Mouse (Mus musculus): ENCODE results near the gene Mctp2. TPM values are rescaled to one million over a fixed set of nuclear protein-coding genes. Genes with fewer than 3 reads are reported as not detected.

Mctp2 gene
- polyA plus RNA-seq, 1 experiment from 2014 or later = 0.63 TPM

GRCm38 (mm10) chr7:72138701-72139100, 167.7 kb downstream of the Mctp2 start:
- Histone ChIP-seq H3K9ac (ENCODE audit: low read length) (no peak overlapping the region), H3K9me3 (replicated peaks; ENCODE audit: control insufficient read depth, low read length) (no peaks in the 10 kb centered on the region), H3K4me1 (ENCODE audit: control insufficient read depth, insufficient read depth, low read length) (no peaks in the 10 kb centered on the region), H3K27ac (ENCODE audit: low read length) (no peak overlapping the region), H3K4me3 (ENCODE audit: low read length) (no peak overlapping the region), H3K4me2 (ENCODE audit: low read depth, low read length) (no peak overlapping the region), H3K27me3 (ENCODE audit: control insufficient read depth, insufficient read depth, low read length) (no peaks in the 10 kb centered on the region), H3K36me3 (ENCODE audit: control insufficient read depth, insufficient read depth) (no peaks in the 10 kb centered on the region)
- 93% methylated on average over 4 of the region's 4 CpGs for WGBS
- no peak for ATAC-seq (replicated peaks; ENCODE audit: extremely low read depth, insufficient read depth, low FRiP score)

GRCm38 (mm10) chr7:72120986-72121385, 185.4 kb downstream of the Mctp2 start:
- H3K36me3 ChIP-seq (ENCODE audit: control insufficient read depth, insufficient read depth) = no peaks in the 10 kb centered on the region
- no peak overlapping the region for H3K9ac ChIP-seq (ENCODE audit: low read length)
- WGBS = 68% methylated on average over 7 of the region's 7 CpGs
- no peak overlapping the region for H3K27ac ChIP-seq (ENCODE audit: low read length)
- no peak overlapping the region for H3K4me2 ChIP-seq (ENCODE audit: low read depth, low read length)
- H3K27me3 ChIP-seq (ENCODE audit: control insufficient read depth, insufficient read depth, low read length) = no peaks in the 10 kb centered on the region
- ATAC-seq (replicated peaks; ENCODE audit: extremely low read depth, insufficient read depth, low FRiP score) = no peak
- H3K4me3 ChIP-seq (ENCODE audit: low read length) = no peak overlapping the region
- H3K4me1 ChIP-seq (ENCODE audit: control insufficient read depth, insufficient read depth, low read length) = no peaks in the 10 kb centered on the region
- 0 out of 2 replicates have a peak, but pooled peaks cover 2% of the 10 kb centered on the region for H3K9me3 ChIP-seq (replicated peaks; ENCODE audit: control insufficient read depth, low read length)

- Histone ChIP-seq H3K4me3 (ENCODE audit: low read length) (no peak overlapping the region), H3K27me3 (ENCODE audit: control insufficient read depth, insufficient read depth, low read length) (no peaks in the 10 kb centered on the region), H3K9ac (ENCODE audit: low read length) (no peak overlapping the region), H3K36me3 (ENCODE audit: control insufficient read depth, insufficient read depth) (no peaks in the 10 kb centered on the region), H3K9me3 (replicated peaks; ENCODE audit: control insufficient read depth, low read length) (0 out of 2 replicates have a peak, but pooled peaks cover 2% of the 10 kb centered on the region), H3K4me1 (ENCODE audit: control insufficient read depth, insufficient read depth, low read length) (no peaks in the 10 kb centered on the region), H3K27ac (ENCODE audit: low read length) (no peak overlapping the region), H3K4me2 (ENCODE audit: low read depth, low read length) (no peak overlapping the region)
- WGBS = 37% methylated on average over 3 of the region's 3 CpGs
- ATAC-seq (replicated peaks; ENCODE audit: extremely low read depth, insufficient read depth, low FRiP score) = no peak
These were observed 186.7 kb downstream of the Mctp2 start for GRCm38 (mm10) chr7:72119713-72120112.

- H3K36me3 ChIP-seq (ENCODE audit: control insufficient read depth, insufficient read depth) = no peaks in the 10 kb centered on the region
- H3K4me3 ChIP-seq (ENCODE audit: low read length) = no peak overlapping the region
- H3K27me3 ChIP-seq (ENCODE audit: control insufficient read depth, insufficient read depth, low read length) = no peaks in the 10 kb centered on the region
- ATAC-seq (replicated peaks; ENCODE audit: extremely low read depth, insufficient read depth, low FRiP score) = no peak
- no peak overlapping the region for H3K4me2 ChIP-seq (ENCODE audit: low read depth, low read length)
- no peak overlapping the region for H3K27ac ChIP-seq (ENCODE audit: low read length)
- H3K9me3 ChIP-seq (replicated peaks; ENCODE audit: control insufficient read depth, low read length) = no peaks in the 10 kb centered on the region
- H3K9ac ChIP-seq (ENCODE audit: low read length) = no peak overlapping the region
- no peaks in the 10 kb centered on the region for H3K4me1 ChIP-seq (ENCODE audit: control insufficient read depth, insufficient read depth, low read length)
- WGBS = 63% methylated on average over 4 of the region's 4 CpGs
These were observed 188.9 kb downstream of the Mctp2 start for GRCm38 (mm10) chr7:72117376-72118077.

GRCm38 (mm10) chr7:72115073-72115472, 191.3 kb downstream of the Mctp2 start:
- Histone ChIP-seq H3K4me2 (ENCODE audit: low read depth, low read length) (no peak overlapping the region), H3K4me1 (ENCODE audit: control insufficient read depth, insufficient read depth, low read length) (no peaks in the 10 kb centered on the region), H3K36me3 (ENCODE audit: control insufficient read depth, insufficient read depth) (no peaks in the 10 kb centered on the region), H3K9me3 (replicated peaks; ENCODE audit: control insufficient read depth, low read length) (no peaks in the 10 kb centered on the region), H3K27me3 (ENCODE audit: control insufficient read depth, insufficient read depth, low read length) (no peaks in the 10 kb centered on the region), H3K27ac (ENCODE audit: low read length) (no peak overlapping the region), H3K9ac (ENCODE audit: low read length) (no peak overlapping the region), H3K4me3 (ENCODE audit: low read length) (no peak overlapping the region)
- ATAC-seq (replicated peaks; ENCODE audit: extremely low read depth, insufficient read depth, low FRiP score) = no peak
- 82% methylated on average over 2 of the region's 2 CpGs for WGBS

- Histone ChIP-seq H3K4me3 (ENCODE audit: low read length) (no peak overlapping the region), H3K9ac (ENCODE audit: low read length) (no peak overlapping the region), H3K27me3 (ENCODE audit: control insufficient read depth, insufficient read depth, low read length) (no peaks in the 10 kb centered on the region), H3K27ac (ENCODE audit: low read length) (no peak overlapping the region), H3K9me3 (replicated peaks; ENCODE audit: control insufficient read depth, low read length) (no peaks in the 10 kb centered on the region), H3K36me3 (ENCODE audit: control insufficient read depth, insufficient read depth) (no peaks in the 10 kb centered on the region), H3K4me2 (ENCODE audit: low read depth, low read length) (no peak overlapping the region), H3K4me1 (ENCODE audit: control insufficient read depth, insufficient read depth, low read length) (no peaks in the 10 kb centered on the region)
- no peak for ATAC-seq (replicated peaks; ENCODE audit: extremely low read depth, insufficient read depth, low FRiP score)
- 48% methylated on average over 6 of the region's 6 CpGs for WGBS
These were observed 195.8 kb downstream of the Mctp2 start for GRCm38 (mm10) chr7:72110578-72110977.

GRCm38 (mm10) chr7:72108639-72109399, 197.6 kb downstream of the Mctp2 start:
- H3K36me3 ChIP-seq (ENCODE audit: control insufficient read depth, insufficient read depth) = no peaks in the 10 kb centered on the region
- H3K27me3 ChIP-seq (ENCODE audit: control insufficient read depth, insufficient read depth, low read length) = no peaks in the 10 kb centered on the region
- H3K4me3 ChIP-seq (ENCODE audit: low read length) = no peak overlapping the region
- no peaks in the 10 kb centered on the region for H3K9me3 ChIP-seq (replicated peaks; ENCODE audit: control insufficient read depth, low read length)
- H3K4me1 ChIP-seq (ENCODE audit: control insufficient read depth, insufficient read depth, low read length) = no peaks in the 10 kb centered on the region
- H3K4me2 ChIP-seq (ENCODE audit: low read depth, low read length) = no peak overlapping the region
- H3K27ac ChIP-seq (ENCODE audit: low read length) = no peak overlapping the region
- no peak for ATAC-seq (replicated peaks; ENCODE audit: extremely low read depth, insufficient read depth, low FRiP score)
- WGBS = 78% methylated on average over 3 of the region's 3 CpGs
- H3K9ac ChIP-seq (ENCODE audit: low read length) = no peak overlapping the region

- Histone ChIP-seq H3K9ac (ENCODE audit: low read length) (no peak overlapping the region), H3K27me3 (ENCODE audit: control insufficient read depth, insufficient read depth, low read length) (no peaks in the 10 kb centered on the region), H3K27ac (ENCODE audit: low read length) (no peak overlapping the region), H3K4me3 (ENCODE audit: low read length) (no peak overlapping the region), H3K4me2 (ENCODE audit: low read depth, low read length) (no peak overlapping the region), H3K4me1 (ENCODE audit: control insufficient read depth, insufficient read depth, low read length) (no peaks in the 10 kb centered on the region), H3K9me3 (replicated peaks; ENCODE audit: control insufficient read depth, low read length) (no peaks in the 10 kb centered on the region), H3K36me3 (ENCODE audit: control insufficient read depth, insufficient read depth) (no peaks in the 10 kb centered on the region)
- ATAC-seq (replicated peaks; ENCODE audit: extremely low read depth, insufficient read depth, low FRiP score) = no peak
- 60% methylated on average over 6 of the region's 6 CpGs for whole genome bisulfite sequencing
These were observed 202.2 kb downstream of the Mctp2 start for GRCm38 (mm10) chr7:72104170-72104569.

GRCm38 (mm10) chr7:72103654-72104053, 202.8 kb downstream of the Mctp2 start:
- no peak for ATAC-seq (replicated peaks; ENCODE audit: extremely low read depth, insufficient read depth, low FRiP score)
- no peaks in the 10 kb centered on the region for H3K36me3 ChIP-seq (ENCODE audit: control insufficient read depth, insufficient read depth)
- no peaks in the 10 kb centered on the region for H3K4me1 ChIP-seq (ENCODE audit: control insufficient read depth, insufficient read depth, low read length)
- no peak overlapping the region for H3K27ac ChIP-seq (ENCODE audit: low read length)
- 67% methylated on average over 3 of the region's 3 CpGs for WGBS
- H3K9me3 ChIP-seq (replicated peaks; ENCODE audit: control insufficient read depth, low read length) = no peaks in the 10 kb centered on the region
- no peak overlapping the region for H3K4me3 ChIP-seq (ENCODE audit: low read length)
- H3K4me2 ChIP-seq (ENCODE audit: low read depth, low read length) = no peak overlapping the region
- no peaks in the 10 kb centered on the region for H3K27me3 ChIP-seq (ENCODE audit: control insufficient read depth, insufficient read depth, low read length)
- H3K9ac ChIP-seq (ENCODE audit: low read length) = no peak overlapping the region

All from heart, embryonic 16.5 days (tissue).